Mouse (Mus musculus): Measurements from ENCODE around the gene Mlh1. TPM values are rescaled to one million over a fixed set of nuclear protein-coding genes. Genes with fewer than 3 reads are reported as not detected.

Gene Mlh1
- 25.0 and 30.4 TPM in 2 replicates for polyA plus RNA-seq (2014; fragmentation: Nextera tagmentation; extraction: Ambion mirVana)

DNA sequence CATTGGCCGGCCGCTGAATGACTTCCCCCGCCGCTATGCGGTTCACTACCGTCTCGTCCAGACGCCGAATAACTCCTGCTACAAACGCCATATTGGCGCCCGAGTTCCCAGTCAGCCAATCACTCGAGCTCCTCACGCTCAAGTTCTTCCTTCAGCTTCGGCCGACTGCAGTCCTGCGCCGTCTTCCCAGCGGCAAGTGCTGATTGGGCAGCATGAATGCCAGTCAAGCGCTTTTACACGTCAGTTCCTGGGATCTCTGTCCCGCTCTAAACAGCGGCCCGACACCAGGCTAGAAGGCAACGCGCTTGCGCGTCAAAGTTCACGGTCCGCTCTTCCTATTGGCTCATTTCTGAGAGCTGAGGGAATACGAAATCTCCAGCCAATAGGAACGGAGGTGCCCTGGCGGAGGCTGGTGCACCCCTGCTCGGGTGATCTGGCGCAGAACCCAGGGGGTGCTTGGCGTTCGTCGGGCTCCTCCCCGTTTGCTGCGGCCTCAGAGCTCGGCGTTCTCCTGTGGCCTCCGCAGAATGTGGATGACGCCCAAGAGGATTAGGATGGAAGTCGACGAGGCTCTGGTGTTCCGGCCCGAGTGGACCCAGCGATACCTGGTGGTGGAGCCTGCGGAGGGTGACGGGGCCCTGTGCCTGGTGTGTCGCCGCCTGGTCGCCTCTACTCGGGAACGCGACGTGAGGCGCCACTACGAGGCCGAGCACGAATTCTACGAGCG, at the start of gene Mlh1, which contains the start of gene Epm2aip1:
Gene Mlh1 (minus strand): TSS at position 358 of the 727 bp plus-strand sequence.
Gene Epm2aip1 (plus strand): TSS at position 496 of the 727 bp plus-strand sequence.
- ATAC-seq (ENCODE audit: low FRiP score, low TSS enrichment) (peak; percentile 99), DNase-seq (peak; percentile 100)
- Histone ChIP-seq H3K4me2 (ENCODE audit: low read length) (peak within 1 kb of the TSS; percentile 96), H3K4me1 (ENCODE audit: control insufficient read depth, insufficient read depth, low read length) (peaks cover 47% of the 10 kb centered on the region), H3K27ac (replicated peaks; ENCODE audit: low read depth, low read length) (peak within 1 kb of the TSS; percentile 96), H3K27me3 (ENCODE audit: control insufficient read depth, insufficient read depth, low read length) (no peaks in the 10 kb centered on the region), H3K9ac (replicated peaks; ENCODE audit: low read length) (peak within 1 kb of the TSS; percentile 93), H3K36me3 (ENCODE audit: control insufficient read depth, insufficient read depth, low read length) (peaks cover 27% of the 10 kb centered on the region; the same call in 1 of the 2 replicates), H3K9me3 (ENCODE audit: control insufficient read depth, low read length) (no peaks in the 10 kb centered on the region), H3K4me3 (replicated peaks; ENCODE audit: low read depth, low read length) (peak within 1 kb of the TSS; percentile 92)
- under 1% methylated on average over 64 of the region's 64 CpGs for WGBS

DNA sequence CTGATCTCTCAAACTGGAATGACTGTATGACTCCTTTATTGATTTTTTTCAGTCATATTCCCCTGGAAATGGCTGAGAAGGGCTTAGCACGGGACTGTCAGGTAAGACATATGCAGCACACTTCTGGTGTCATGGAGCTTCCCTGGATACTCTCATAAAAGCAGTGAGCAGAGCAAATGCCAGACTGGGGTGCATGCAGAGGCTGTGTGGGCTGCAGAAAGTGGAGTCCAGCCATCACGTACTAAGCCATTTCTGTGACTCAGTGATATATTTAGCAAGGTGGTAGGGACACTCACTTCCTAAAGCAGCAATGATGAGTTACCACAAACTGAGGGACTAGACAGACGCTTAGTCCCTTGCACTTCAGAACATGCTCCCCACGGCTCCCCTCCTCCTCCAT, 49.3 kb upstream of the Mlh1 start:
- Histone ChIP-seq H3K27me3 (ENCODE audit: control insufficient read depth, insufficient read depth, low read length) (no peaks in the 10 kb centered on the region), H3K9ac (replicated peaks; ENCODE audit: low read length) (no peak overlapping the region), H3K9me3 (ENCODE audit: control insufficient read depth, low read length) (no peaks in the 10 kb centered on the region), H3K27ac (replicated peaks; ENCODE audit: low read depth, low read length) (no peak overlapping the region), H3K4me2 (ENCODE audit: low read length) (no peak overlapping the region), H3K4me3 (replicated peaks; ENCODE audit: low read depth, low read length) (no peak overlapping the region), H3K4me1 (ENCODE audit: control insufficient read depth, insufficient read depth, low read length) (no peaks in the 10 kb centered on the region), H3K36me3 (ENCODE audit: control insufficient read depth, insufficient read depth, low read length) (no peaks in the 10 kb centered on the region)
- DNase-seq (no peak), ATAC-seq (ENCODE audit: low FRiP score, low TSS enrichment) (no peak)
- 84% methylated on average over 4 of the region's 4 CpGs for WGBS

DNA sequence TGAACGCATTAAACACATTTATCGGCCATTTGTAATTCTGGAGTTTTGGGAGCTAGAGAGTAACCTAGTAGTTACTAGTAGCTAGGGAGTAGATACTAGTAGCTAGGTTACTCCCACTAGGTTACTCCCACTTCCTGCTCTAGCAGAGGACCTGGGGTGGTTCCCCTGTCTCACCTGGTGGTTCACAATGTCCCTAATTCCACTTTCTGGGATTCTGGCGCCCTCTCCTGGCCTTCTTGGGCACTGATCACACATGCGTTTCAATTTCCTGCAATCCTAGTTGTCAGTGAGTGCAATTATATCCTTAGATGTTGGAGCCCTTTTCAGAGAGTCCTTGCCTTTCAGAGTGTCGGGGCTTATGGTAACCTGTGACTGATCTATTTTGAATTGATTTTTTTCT, 42.6 kb upstream of the Mlh1 start:
- Histone ChIP-seq H3K9ac (replicated peaks; ENCODE audit: low read length) (no peak overlapping the region), H3K9me3 (ENCODE audit: control insufficient read depth, low read length) (0 out of 2 replicates have a peak, but pooled peaks cover 6% of the 10 kb centered on the region), H3K27me3 (ENCODE audit: control insufficient read depth, insufficient read depth, low read length) (peaks cover 50% of the 10 kb centered on the region), H3K4me3 (replicated peaks; ENCODE audit: low read depth, low read length) (no peak overlapping the region), H3K36me3 (ENCODE audit: control insufficient read depth, insufficient read depth, low read length) (no peaks in the 10 kb centered on the region), H3K27ac (replicated peaks; ENCODE audit: low read depth, low read length) (no peak overlapping the region), H3K4me2 (ENCODE audit: low read length) (no peak overlapping the region), H3K4me1 (ENCODE audit: control insufficient read depth, insufficient read depth, low read length) (0 out of 2 replicates have a peak, but pooled peaks cover 6% of the 10 kb centered on the region)
- WGBS: 37% methylated on average over 5 of the region's 5 CpGs
- ATAC-seq (ENCODE audit: low FRiP score, low TSS enrichment) (no peak), DNase-seq (peak; percentile 72)

DNA sequence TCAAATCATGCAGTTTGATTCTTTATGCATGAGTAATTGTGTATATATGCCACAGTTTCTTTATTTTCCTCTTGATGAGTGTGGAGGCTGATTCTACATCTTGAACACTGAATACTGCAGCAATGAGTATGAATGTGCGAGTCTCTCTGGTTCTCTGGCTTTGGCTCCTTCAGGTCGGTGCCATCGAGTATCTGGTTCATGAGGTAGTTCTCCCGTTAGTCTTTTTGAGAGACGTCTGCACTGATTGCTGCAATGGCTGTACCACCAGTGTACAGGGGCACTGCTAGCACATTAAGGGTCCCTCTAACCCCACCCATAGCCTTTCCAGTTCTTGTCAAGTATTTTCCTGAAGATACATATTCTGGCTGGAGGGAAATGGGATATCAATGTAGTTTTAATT, 42.2 kb upstream of the Mlh1 start:
- no peak overlapping the region for H3K9ac ChIP-seq (replicated peaks; ENCODE audit: low read length)
- 0 out of 2 replicates have a peak, but pooled peaks cover 6% of the 10 kb centered on the region for H3K4me1 ChIP-seq (ENCODE audit: control insufficient read depth, insufficient read depth, low read length)
- no peak for DNase-seq
- WGBS: 26% methylated on average over 5 of the region's 5 CpGs
- H3K27ac ChIP-seq (replicated peaks; ENCODE audit: low read depth, low read length): no peak overlapping the region
- no peak overlapping the region for H3K4me3 ChIP-seq (replicated peaks; ENCODE audit: low read depth, low read length)
- H3K36me3 ChIP-seq (ENCODE audit: control insufficient read depth, insufficient read depth, low read length): no peaks in the 10 kb centered on the region
- ATAC-seq (ENCODE audit: low FRiP score, low TSS enrichment): no peak
- 0 out of 2 replicates have a peak, but pooled peaks cover 6% of the 10 kb centered on the region for H3K9me3 ChIP-seq (ENCODE audit: control insufficient read depth, low read length)
- H3K27me3 ChIP-seq (ENCODE audit: control insufficient read depth, insufficient read depth, low read length): peaks cover 50% of the 10 kb centered on the region
- H3K4me2 ChIP-seq (ENCODE audit: low read length): no peak overlapping the region

DNA sequence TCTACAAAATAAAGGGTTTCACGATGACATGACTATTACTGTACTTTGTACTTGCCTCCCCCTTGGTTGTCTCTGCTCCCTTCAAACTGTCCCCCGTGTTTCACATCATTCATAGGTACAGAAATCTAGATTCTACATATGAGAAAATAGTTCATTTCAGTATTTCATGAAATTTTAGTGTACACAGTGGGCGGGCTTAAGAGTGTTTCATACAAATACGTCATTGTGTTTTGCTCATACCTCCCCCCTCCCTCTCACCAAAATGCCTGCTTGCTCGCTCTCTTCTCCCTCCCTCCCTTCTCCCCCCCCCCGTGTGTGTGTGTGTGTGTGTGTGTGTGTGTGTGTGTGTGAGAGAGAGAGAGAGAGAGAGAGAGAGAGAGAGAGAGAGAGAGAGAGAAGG, 41.7 kb upstream of the Mlh1 start:
- H3K27me3 ChIP-seq (ENCODE audit: control insufficient read depth, insufficient read depth, low read length): peaks cover 50% of the 10 kb centered on the region
- H3K4me3 ChIP-seq (replicated peaks; ENCODE audit: low read depth, low read length): peak overlapping the region; percentile 54; the same call in 1 of the 2 replicates
- H3K27ac ChIP-seq (replicated peaks; ENCODE audit: low read depth, low read length): no peak overlapping the region
- ATAC-seq (ENCODE audit: low FRiP score, low TSS enrichment) (no peak), DNase-seq (peak; percentile 16)
- 0 out of 2 replicates have a peak, but pooled peaks cover 6% of the 10 kb centered on the region for H3K9me3 ChIP-seq (ENCODE audit: control insufficient read depth, low read length)
- H3K9ac ChIP-seq (replicated peaks; ENCODE audit: low read length): no peak overlapping the region
- no peaks in the 10 kb centered on the region for H3K36me3 ChIP-seq (ENCODE audit: control insufficient read depth, insufficient read depth, low read length)
- peak overlapping the region; percentile 95 for H3K4me2 ChIP-seq (ENCODE audit: low read length)
- WGBS: 14% methylated on average over 5 of the region's 6 CpGs
- H3K4me1 ChIP-seq (ENCODE audit: control insufficient read depth, insufficient read depth, low read length): 0 out of 2 replicates have a peak, but pooled peaks cover 6% of the 10 kb centered on the region

DNA sequence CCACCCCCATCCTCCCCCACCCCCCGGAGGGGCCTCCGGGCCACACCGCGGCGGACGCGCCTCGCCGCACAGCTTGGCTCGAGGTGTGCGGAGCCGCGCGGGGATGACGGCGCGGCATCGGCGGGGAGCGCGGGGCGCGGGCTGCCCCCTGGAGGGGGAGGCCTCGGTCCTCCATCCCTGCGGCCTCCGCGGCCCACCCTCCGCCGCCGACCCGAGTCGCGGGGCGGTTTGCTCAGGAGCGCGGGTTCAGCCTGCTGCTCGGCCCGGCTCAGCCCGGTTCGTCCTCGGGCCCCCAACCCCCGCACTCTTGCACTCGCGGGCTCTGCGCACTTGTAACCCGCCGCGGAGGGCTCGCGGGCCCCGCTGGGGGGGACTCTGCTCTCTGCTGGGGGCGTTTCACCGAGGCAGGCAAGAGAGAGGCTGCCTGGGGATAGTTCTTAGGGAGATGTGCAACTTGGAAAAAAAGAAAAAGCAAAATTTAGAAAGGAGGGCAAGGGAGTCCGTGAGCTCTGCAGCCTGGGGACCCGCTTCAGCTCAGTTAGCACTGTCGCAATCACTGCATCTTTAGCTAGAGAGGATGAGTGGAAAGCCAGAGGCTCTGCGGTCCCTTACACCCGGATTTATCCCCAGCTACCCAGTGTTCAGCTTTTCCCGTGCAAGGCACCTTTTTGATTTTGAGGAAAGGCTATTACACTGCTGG, 41.0 kb upstream of the Mlh1 start:
- Histone ChIP-seq H3K4me3 (replicated peaks; ENCODE audit: low read depth, low read length) (peak overlapping the region; percentile 54), H3K9ac (replicated peaks; ENCODE audit: low read length) (peak overlapping the region; percentile 62), H3K4me1 (ENCODE audit: control insufficient read depth, insufficient read depth, low read length) (0 out of 2 replicates have a peak, but pooled peaks cover 6% of the 10 kb centered on the region), H3K9me3 (ENCODE audit: control insufficient read depth, low read length) (0 out of 2 replicates have a peak, but pooled peaks cover 6% of the 10 kb centered on the region), H3K27me3 (ENCODE audit: control insufficient read depth, insufficient read depth, low read length) (peaks cover 50% of the 10 kb centered on the region), H3K36me3 (ENCODE audit: control insufficient read depth, insufficient read depth, low read length) (no peaks in the 10 kb centered on the region), H3K27ac (replicated peaks; ENCODE audit: low read depth, low read length) (no peak overlapping the region), H3K4me2 (ENCODE audit: low read length) (peak overlapping the region; percentile 95)
- peak; percentile 67; the same call in 1 of the 2 replicates for ATAC-seq (ENCODE audit: low FRiP score, low TSS enrichment)
- whole genome bisulfite sequencing: under 1% methylated on average over 48 of the region's 59 CpGs
- peak; percentile 56 for DNase-seq

DNA sequence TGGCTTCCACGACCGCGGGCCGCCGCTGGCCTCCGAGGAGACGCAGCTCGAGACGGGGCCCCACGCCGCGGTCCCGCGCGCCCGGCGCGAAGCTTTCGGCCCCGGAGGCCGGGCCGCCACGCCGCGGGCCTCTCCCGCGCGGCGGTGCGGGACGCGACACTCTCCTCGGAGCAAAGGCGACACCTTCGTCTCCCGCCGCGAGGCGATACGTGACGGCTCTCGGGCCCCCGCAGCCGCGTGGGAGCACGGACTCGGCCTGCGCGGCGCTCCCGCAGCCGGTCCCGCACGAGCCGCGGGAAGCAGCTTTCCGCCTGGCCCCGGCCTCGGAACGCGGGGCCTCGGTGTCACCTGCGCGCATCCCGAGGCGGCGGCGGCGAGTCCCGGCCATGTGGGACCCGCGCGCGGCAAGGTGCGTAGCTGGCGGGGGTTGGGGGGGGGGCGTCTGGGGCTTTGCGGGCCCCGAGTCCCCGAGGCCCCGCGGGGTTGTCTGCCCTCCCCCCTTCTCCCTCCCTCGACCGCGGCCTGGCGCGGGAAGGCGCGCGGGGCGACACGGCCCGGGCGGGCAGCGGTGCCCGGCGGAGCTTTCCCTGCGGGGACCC, 40.4 kb upstream of the Mlh1 start:
- Histone ChIP-seq H3K4me3 (replicated peaks; ENCODE audit: low read depth, low read length) (peak overlapping the region; percentile 54), H3K4me2 (ENCODE audit: low read length) (peak overlapping the region; percentile 95), H3K4me1 (ENCODE audit: control insufficient read depth, insufficient read depth, low read length) (0 out of 2 replicates have a peak, but pooled peaks cover 6% of the 10 kb centered on the region), H3K9me3 (ENCODE audit: control insufficient read depth, low read length) (0 out of 2 replicates have a peak, but pooled peaks cover 6% of the 10 kb centered on the region), H3K9ac (replicated peaks; ENCODE audit: low read length) (peak overlapping the region; percentile 62), H3K36me3 (ENCODE audit: control insufficient read depth, insufficient read depth, low read length) (no peaks in the 10 kb centered on the region), H3K27me3 (ENCODE audit: control insufficient read depth, insufficient read depth, low read length) (peaks cover 50% of the 10 kb centered on the region), H3K27ac (replicated peaks; ENCODE audit: low read depth, low read length) (no peak overlapping the region)
- WGBS: under 1% methylated on average over 76 of the region's 98 CpGs
- ATAC-seq (ENCODE audit: low FRiP score, low TSS enrichment) (no peak), DNase-seq (peak; percentile 61)

Measured in midbrain, embryonic 14.5 days (tissue).